Mouse (Mus musculus) adrenal gland, postnatal 25 days (tissue): ENCODE measurements around the gene Tgm2. TPM values are rescaled to one million over a fixed set of nuclear protein-coding genes. Genes with fewer than 3 reads are reported as not detected.

Source experiments
- DNase-seq: peaks from one replicate; pipeline ENCODE4 v3.0.0; 2021; ENCODE audit warnings: mixed read lengths
- total RNA-seq: library from RNA; stranded (reverse); gene quantifications from 2 replicates; pipeline ENCODE4 v1.2.3, GENCODE M21; 2021

The Tgm2 gene
- total RNA-seq, 1 experiment from 2014 or later: 33.5 TPM

GRCm38 (mm10) chr2:158167496-158168205 is 21.4 kb upstream of the Tgm2 start:
- no peak for DNase-seq

- DNase-seq: no peak
Observed at GRCm38 (mm10) chr2:158166628-158167027, 20.4 kb upstream of the Tgm2 start.

- no peak for DNase-seq
Observed at GRCm38 (mm10) chr2:158165776-158166175, 19.5 kb upstream of the Tgm2 start.

- DNase-seq: no peak
Observed at GRCm38 (mm10) chr2:158163034-158163433, 16.8 kb upstream of the Tgm2 start.

GRCm38 (mm10) chr2:158161761-158162160 is 15.5 kb upstream of the Tgm2 start:
- no peak for DNase-seq

- no peak for DNase-seq
Observed at GRCm38 (mm10) chr2:158159376-158160235, 13.4 kb upstream of the Tgm2 start.

- DNase-seq: no peak
Observed at GRCm38 (mm10) chr2:158157654-158158053, 11.4 kb upstream of the Tgm2 start.

GRCm38 (mm10) chr2:158156487-158156886 is 10.3 kb upstream of the Tgm2 start:
- DNase-seq: no peak

GRCm38 (mm10) chr2:158155615-158156014 is 9.4 kb upstream of the Tgm2 start:
- DNase-seq: no peak

GRCm38 (mm10) chr2:158155101-158155500 is 8.9 kb upstream of the Tgm2 start:
- no peak for DNase-seq

GRCm38 (mm10) chr2:158154641-158155040 is 8.4 kb upstream of the Tgm2 start:
- no peak for DNase-seq

GRCm38 (mm10) chr2:158153728-158154343 is 7.6 kb upstream of the Tgm2 start:
- no peak for DNase-seq

GRCm38 (mm10) chr2:158152685-158153309 is 6.6 kb upstream of the Tgm2 start:
- no peak for DNase-seq

- DNase-seq: no peak
Observed at GRCm38 (mm10) chr2:158151077-158151476, 4.8 kb upstream of the Tgm2 start.

GRCm38 (mm10) chr2:158146971-158147370 is 735 bp upstream of the Tgm2 start:
- DNase-seq: no peak

GRCm38 (mm10) chr2:158145528-158146065 is 639 bp downstream of the Tgm2 start:
- DNase-seq: no peak

- DNase-seq: no peak
Observed at GRCm38 (mm10) chr2:158144750-158145527, 1.3 kb downstream of the Tgm2 start.

- DNase-seq: no peak
Observed at GRCm38 (mm10) chr2:158144263-158144662, 2.0 kb downstream of the Tgm2 start.

GRCm38 (mm10) chr2:158143816-158144215 is 2.4 kb downstream of the Tgm2 start:
- DNase-seq: no peak

- no peak for DNase-seq
Observed at GRCm38 (mm10) chr2:158142981-158143380, 3.3 kb downstream of the Tgm2 start.

- no peak for DNase-seq
Observed at GRCm38 (mm10) chr2:158141690-158142440, 4.4 kb downstream of the Tgm2 start.
